Mouse (Mus musculus) inflammation-experienced regulatory T-cells, adult 6 months (primary cell): ENCODE results near the gene Gm42742. TPM values are rescaled to one million over a fixed set of nuclear protein-coding genes. Genes with fewer than 3 reads are reported as not detected.

ENCODE experiments used
- ATAC-seq: one replicate; pipeline ENCODE4 v1.8.0; 2017
- polyA plus RNA-seq, 3 experiments: library from polyadenylated mRNA; unstranded; fragments of 100-300 nt; shearing (Covaris generic); gene quantifications; one replicate each; pipeline ENCODE4 v1.2.1; 2017

Gene Gm42742
- polyA plus RNA-seq, 3 experiments from 2014 or later, result 42.5 to 62.2 (median 46.4) TPM

DNA sequence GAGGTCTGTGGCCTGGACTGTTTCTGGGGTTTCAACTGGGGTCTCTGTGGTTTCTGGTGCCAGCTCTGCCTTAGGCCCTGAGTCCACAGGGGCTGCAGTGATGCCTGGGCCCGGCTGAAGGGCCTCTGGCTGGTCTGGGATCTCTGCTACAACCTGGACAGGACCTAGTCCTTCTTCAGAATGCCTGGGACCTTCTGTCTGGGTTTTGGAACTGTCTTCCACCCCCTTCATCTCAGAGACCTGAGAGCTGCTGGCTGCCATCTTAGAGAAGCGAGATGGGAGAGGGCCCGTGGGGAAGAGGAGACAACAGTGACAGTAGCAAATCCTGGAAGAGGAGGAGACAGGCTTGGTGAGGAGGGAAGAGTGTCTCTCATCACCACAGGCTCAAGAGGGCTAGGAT, 866 bp downstream of the Gm42742 start:
- no peak for ATAC-seq

GRCm38 (mm10) chr7:127019306-127019960, 1.5 kb downstream of the Gm42742 start:
- no peak for ATAC-seq

DNA sequence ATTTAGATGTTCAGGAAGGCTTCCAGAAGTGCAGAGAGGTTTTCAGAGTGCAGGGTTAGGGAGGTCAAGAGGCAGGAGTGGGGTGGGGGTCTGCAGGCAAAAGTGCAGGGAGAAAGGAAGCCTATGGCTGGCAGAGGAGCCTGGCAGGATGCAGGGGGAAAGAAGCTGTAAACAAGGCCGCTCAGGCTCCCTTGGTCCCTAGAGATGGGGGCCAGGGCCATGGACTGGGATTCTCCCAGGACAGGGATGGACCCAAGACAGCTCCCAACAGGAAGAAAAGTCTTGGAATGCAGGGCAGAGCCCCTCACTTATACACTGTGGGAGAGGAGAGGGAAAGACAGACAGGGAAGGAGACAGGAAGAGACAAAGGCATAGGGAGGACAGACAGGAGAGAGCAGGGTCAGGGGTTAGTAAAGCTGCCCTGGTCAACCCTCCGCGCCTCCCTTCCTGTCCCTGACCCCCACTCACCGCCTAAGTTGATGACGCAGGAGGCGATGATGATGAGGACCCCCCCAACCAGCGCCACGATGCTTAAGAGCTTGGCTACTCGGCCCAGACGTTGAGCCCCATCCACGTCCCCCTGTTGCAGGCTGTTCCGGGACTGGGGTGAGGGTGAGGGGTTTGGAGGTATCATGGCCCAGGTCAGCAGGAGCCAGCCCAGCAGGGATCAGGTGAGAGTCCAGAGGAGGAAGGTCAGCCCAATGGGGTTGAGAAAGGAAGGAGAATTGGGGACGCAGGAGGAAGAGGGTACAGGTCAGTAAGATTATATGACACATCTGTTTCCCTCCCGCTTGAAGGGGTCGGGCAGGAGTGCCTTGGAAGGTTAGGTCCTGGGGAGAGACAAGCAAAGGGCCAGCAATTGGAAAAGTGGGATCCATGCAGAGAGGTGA, 2.2 kb downstream of the Gm42742 start:
- no peak for ATAC-seq

DNA sequence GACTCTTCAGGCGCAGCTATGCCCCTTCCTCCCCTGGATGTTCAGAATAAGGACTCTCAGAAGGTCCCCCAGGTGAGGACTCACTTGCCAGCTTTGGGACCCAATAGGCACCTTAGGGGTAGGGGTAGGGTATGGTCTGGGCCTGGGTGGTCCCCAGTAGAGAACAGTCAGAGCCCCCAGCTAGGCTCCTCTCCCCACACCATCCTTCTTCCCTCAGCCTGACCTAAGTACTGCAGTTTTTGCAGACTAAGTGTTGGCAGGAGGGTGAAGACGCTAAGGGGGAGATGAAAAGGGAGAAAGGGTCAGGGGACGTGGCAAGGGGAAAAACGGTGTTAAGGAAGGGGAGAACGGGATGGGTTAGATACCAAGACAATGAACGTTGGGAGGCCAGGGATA, 2.9 kb downstream of the Gm42742 start:
- ATAC-seq, result no peak

GRCm38 (mm10) chr7:127016971-127017949, 3.6 kb downstream of the Gm42742 start, which contains the start of gene Pagr1a:
Pagr1a (minus strand) TSS chr7:127017352.
- peak; percentile 71 for ATAC-seq

GRCm38 (mm10) chr7:127016486-127016938, 4.4 kb downstream of the Gm42742 start:
- ATAC-seq, result peak; percentile 60

GRCm38 (mm10) chr7:127016481-127016485, 4.6 kb downstream of the Gm42742 start, which contains the start of gene Pagr1b:
Pagr1b (minus strand) TSS chr7:127016484.
- ATAC-seq, result no peak

DNA sequence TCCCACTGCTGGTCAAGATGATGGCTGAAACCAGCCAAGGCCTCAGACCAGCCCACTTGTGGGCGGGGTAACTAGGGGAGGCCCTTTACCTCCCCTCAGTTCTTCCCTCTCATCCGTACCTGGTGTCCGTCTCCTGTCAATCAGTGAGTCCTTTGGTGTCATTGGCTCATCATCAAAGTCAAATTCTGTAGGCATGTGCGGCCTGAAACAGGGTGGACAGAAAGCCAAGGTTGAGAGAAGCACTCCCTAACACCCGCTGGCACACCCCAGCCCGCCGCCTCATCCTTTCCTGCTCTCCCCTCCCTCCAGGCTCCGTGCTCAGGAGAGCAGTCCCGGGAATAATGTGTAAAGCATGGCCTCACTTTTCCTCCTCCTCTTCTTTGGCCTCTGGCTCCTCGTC, 4.8 kb downstream of the Gm42742 start:
- ATAC-seq, result no peak

- ATAC-seq, result no peak
Observed at GRCm38 (mm10) chr7:127014993-127015392, 5.9 kb downstream of the Gm42742 start.

- peak; percentile 70 for ATAC-seq
Observed at GRCm38 (mm10) chr7:127014320-127014719, 6.6 kb downstream of the Gm42742 start, which contains the start of gene Mvp. Mvp (minus strand) TSS chr7:127014621.

- no peak for ATAC-seq
Observed at GRCm38 (mm10) chr7:127013385-127013784, 7.5 kb downstream of the Gm42742 start.

DNA sequence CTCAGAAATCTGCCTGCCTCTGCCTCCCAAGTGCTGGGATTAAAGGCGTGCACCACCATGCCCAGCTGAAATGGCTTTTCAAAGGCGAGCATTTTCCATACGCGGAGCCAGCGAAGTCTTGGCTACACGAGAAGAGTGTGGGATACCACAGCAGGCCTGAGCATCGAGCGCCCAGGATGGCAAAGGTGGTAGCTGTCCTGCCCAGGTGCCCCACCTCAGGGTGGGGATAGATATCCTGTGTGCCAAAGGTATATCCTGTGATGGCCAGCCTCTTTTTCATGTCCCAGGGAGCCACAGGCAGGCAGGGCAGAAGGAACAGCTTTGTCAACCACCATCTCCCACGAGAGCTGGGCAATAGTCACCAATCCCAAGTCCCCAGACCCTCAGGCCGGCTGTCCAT, 8.1 kb downstream of the Gm42742 start:
- ATAC-seq, result no peak

DNA sequence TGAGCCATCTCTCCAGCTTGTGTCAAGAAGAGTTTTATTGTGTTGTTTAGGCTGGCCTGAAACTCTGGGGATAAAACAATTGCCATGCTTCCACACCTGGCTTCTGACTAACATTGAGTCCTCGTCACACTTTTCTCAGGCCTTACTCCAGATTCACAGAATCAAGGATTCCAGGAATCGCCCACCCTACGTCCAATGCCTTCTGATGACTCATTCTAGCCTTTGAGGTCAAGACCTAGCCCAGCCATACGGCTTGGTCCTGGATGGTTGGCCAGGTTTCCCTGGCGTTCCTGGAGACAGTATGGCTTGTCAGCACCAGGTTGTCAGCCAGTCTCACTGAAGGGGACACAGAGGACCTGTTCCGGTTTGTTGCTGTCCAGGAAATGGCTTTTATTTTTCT, 8.5 kb downstream of the Gm42742 start:
- ATAC-seq, result no peak

- no peak for ATAC-seq
Observed at GRCm38 (mm10) chr7:127011717-127012116, 9.2 kb downstream of the Gm42742 start.

DNA sequence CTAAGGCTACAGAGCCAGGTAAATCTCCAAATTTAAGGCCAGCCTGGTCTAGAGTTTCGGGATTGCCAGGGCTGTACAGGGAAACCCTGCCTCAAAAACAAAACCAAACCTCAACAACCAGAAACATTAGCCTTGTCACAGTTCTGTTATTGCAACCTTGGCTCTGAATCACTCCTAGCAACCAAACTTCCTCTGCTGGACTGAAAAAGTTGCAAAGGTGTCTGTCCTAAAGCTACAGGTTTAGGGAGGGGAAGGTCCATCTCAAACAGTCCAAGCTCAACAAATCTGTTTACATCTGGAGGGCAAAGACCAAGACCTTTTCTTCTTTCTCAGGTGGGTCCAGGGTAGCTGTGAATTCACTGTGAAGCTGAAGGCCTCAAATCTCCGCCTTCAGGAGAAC, 9.8 kb downstream of the Gm42742 start:
- no peak for ATAC-seq

GRCm38 (mm10) chr7:127009307-127010085, 11.4 kb downstream of the Gm42742 start:
- no peak for ATAC-seq

GRCm38 (mm10) chr7:127008239-127009019, 12.5 kb downstream of the Gm42742 start:
- ATAC-seq, result no peak

DNA sequence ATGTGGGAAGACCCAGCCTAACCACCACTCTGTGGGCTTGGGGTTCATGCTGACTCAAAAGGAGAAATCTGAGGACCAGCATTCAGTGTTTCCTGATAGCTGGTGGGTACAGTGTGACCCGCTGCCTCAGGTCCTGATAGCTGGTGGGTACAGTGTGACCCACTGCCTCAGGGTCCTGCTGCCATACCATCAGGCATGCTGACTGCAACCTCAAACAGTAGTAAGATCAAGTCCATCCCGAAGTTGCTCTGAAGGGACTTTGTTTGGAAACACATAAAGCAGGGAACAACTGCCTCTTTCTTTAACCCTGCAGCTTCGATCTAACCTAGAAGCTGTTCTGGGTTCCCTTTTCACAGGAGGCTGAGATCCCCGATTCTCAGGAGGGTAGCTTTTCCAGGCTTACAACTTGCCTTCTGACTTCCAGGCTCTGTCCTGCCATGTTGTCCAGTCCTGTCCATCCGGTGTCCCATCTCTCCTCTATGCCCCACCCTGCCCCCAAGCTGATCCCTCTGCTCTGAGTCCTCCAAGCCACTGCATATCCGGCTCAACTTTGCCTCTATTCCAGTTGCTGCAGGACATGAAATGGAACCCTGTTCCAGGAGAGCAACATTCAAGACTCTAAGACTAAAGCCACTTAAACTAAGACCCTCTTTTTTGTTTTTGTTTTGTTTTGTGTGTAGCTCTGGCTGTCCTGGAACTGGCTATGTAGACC, 13.4 kb downstream of the Gm42742 start:
- ATAC-seq, result no peak

DNA sequence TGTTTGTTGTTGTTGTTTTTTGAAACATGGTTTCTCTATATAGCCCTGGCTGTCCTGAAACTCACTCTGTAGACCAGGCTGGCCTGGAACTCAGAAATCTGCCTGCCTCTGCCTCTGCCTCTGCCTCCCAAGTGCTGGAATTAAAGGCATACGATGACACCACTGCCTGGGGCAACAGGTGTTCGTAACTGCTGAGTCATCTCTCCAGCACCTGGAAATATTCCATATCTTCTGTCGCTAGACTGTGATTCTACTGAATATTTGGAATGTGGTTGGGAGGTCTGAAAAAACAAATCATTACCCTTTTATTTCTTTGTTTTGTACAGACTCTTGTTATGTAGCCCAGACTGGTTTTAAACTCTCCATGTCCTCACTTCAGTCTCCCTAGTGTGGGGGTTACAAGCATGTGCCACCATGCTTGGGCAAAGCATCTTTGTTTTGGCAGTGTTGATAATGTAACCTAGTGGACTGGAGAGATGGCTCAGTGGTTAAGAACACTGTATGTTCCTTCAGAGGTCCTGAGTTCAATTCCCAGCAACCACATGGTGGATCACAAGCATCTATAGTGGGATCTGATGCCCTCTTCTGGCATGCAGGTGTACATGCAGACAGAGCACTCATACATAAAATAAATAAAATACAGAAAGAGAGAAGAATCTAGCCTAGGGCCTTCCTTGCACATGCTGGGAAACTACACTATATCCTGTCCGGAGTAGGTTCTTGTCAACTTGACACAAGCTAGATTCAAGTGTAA, 16.6 kb downstream of the Gm42742 start:
- no peak for ATAC-seq

DNA sequence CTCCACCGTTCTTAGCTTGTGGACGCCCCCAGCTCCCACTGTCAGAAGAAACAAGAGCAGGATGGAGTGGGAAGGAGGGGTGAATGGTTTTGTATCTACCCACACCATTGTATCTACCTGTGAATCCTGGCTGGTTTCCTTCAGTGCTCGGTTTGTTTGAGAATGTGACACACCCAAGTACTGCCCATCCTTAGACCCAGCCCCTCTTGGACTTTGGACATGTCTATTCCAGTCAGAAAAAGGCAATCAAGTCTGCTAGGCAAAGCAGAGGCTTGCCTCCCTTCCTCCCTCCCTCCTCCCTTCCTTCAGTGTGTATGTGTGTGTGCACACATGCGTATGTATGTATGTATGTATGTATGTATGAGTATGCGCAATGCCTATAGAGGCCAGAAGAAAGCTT, 17.3 kb downstream of the Gm42742 start:
- no peak for ATAC-seq
